Mouse (Mus musculus) ES-Bruce4 (cell line): ENCODE results near the gene Cpsf6.

Source experiments
- CTCF ChIP-seq: IDR thresholded peaks from one replicate; pipeline ENCODE4 v1.8.1; 2011; ENCODE audit warnings: low read depth, low read length
- EP300 ChIP-seq: IDR thresholded peaks from 2 replicates; pipeline ENCODE4 v1.6.1; 2011; ENCODE audit warnings: low read depth, low read length; ENCODE audit not compliant: insufficient read depth
- POLR2A ChIP-seq: IDR thresholded peaks from one replicate; pipeline ENCODE4 v1.8.1; 2011; ENCODE audit warnings: low read length; ENCODE audit not compliant: insufficient read depth

GRCm38 (mm10) chr10:117405526-117406282 lies 25.9 kb upstream of the Cpsf6 start:
- TF ChIP-seq CTCF = no peak
- no peak for TF ChIP-seq EP300
- TF ChIP-seq POLR2A = no peak
